Mouse (Mus musculus) heart, adult 2 months (tissue): Measurements from ENCODE around the gene Them7. TPM values are rescaled to one million over a fixed set of nuclear protein-coding genes. Genes with fewer than 3 reads are reported as not detected.

ENCODE experiments used
- DNase-seq, 2 experiments: peaks; one replicate each; pipeline ENCODE4 v3.0.0; 2021
- H3K27ac ChIP-seq: fragments of 200-600 bp; 2 replicates; pipeline ENCODE4 v1.8.1; 2022
- H3K27me3 ChIP-seq: fragments of 200-500 bp; 2 replicates; pipeline ENCODE4 v1.6.1; 2012; ENCODE audit warnings: mild to moderate bottlenecking, low read length, inconsistent platforms, mixed read lengths; ENCODE audit not compliant: control insufficient read depth, insufficient read depth
- H3K36me3 ChIP-seq: fragments of 200-500 bp; 2 replicates; pipeline ENCODE4 v1.6.1; 2012; ENCODE audit warnings: low read length, inconsistent platforms; ENCODE audit not compliant: control insufficient read depth, insufficient read depth
- H3K4me1 ChIP-seq: fragments of 200-500 bp; 2 replicates; pipeline ENCODE4 v1.6.1; 2011; ENCODE audit warnings: low read length; ENCODE audit not compliant: control insufficient read depth, insufficient read depth
- H3K4me3 ChIP-seq: fragments of 200-600 bp; 2 replicates; pipeline ENCODE4 v1.8.1; 2022
- H3K79me2 ChIP-seq: fragments of 200-500 bp; replicated peaks from 2 replicates; pipeline ENCODE4 v1.6.1; 2012; ENCODE audit warnings: mild to moderate bottlenecking, inconsistent platforms, low read length, moderate library complexity, mixed read lengths; ENCODE audit not compliant: control insufficient read depth, insufficient read depth
- H3K9ac ChIP-seq: fragments of 200-500 bp; 2 replicates; pipeline ENCODE4 v1.6.1; 2012; ENCODE audit warnings: low read depth, mild to moderate bottlenecking, control low read depth, inconsistent platforms, low read length, mixed read lengths
- CTCF ChIP-seq: fragments of 200-600 bp; IDR thresholded peaks from 2 replicates; pipeline ENCODE4 v1.8.1; 2022; ENCODE audit warnings: antibody characterized with exemption, mild to moderate bottlenecking, moderate library complexity
- EP300 ChIP-seq: fragments of 200-500 bp; IDR thresholded peaks from 2 replicates; pipeline ENCODE4 v1.6.1; 2011; ENCODE audit warnings: low read depth, low read length, control low read depth; ENCODE audit not compliant: insufficient read depth
- POLR2A ChIP-seq: fragments of 200-500 bp; IDR thresholded peaks from 2 replicates; pipeline ENCODE4 v1.6.1; 2011; ENCODE audit warnings: mild to moderate bottlenecking, low read depth, low read length, control low read depth; ENCODE audit not compliant: insufficient read depth
- WGBS: fragments of 180-500 bp; shearing (Covaris S2); methylation state at CpG from one replicate; pipeline ENCODE4 v1.1.7; 2018; 5-methylcytosine and 5-hydroxymethylcytosine counted together
- intact Hi-C: fragments of 180-260 bp; cut with DNase I; formaldehyde crosslinking; loops from one replicate; pipeline ENCODE4 v1.15.1; 2025
- polyA plus RNA-seq: library from polyadenylated mRNA; depleted of rRNA; stranded (reverse); fragments of >200 nt; gene quantifications from 2 replicates; pipeline ENCODE4 v1.2.3, GENCODE M21; 2012
- total RNA-seq, 2 experiments: library from RNA; stranded (reverse); gene quantifications; 2 replicates each; pipeline ENCODE4 v1.2.3; 2021

Gene Them7
- total and polyA plus RNA-seq, 3 experiments: 0.27 to 2.9 (median 2.5) TPM

- no peaks in the 10 kb centered on the region for H3K36me3 ChIP-seq
- H3K4me3 ChIP-seq: no peak overlapping the region
- no peaks in the 10 kb centered on the region for H3K79me2 ChIP-seq
- DNase-seq: no peak
- no peaks in the 10 kb centered on the region for H3K4me1 ChIP-seq
- H3K27me3 ChIP-seq: no peaks in the 10 kb centered on the region
- H3K9ac ChIP-seq: no peak overlapping the region
- intact Hi-C loops: no loop called here
- no peak overlapping the region for H3K27ac ChIP-seq
- TF ChIP-seq CTCF: no peak
- TF ChIP-seq POLR2A: no peak
- no peak for TF ChIP-seq EP300
These were observed 59.7 kb downstream of the Them7 start for GRCm38 (mm10) chr2:105283811-105284210.

- intact Hi-C loops: no loop called here
- Histone ChIP-seq H3K4me1 (no peaks in the 10 kb centered on the region), H3K4me3 (no peak overlapping the region), H3K79me2 (no peaks in the 10 kb centered on the region), H3K9ac (no peak overlapping the region), H3K27me3 (no peaks in the 10 kb centered on the region), H3K27ac (no peak overlapping the region), H3K36me3 (no peaks in the 10 kb centered on the region)
- 58% methylated on average over 4 of the region's 4 CpGs for WGBS
- DNase-seq: no peak
- no peak for TF ChIP-seq CTCF
- TF ChIP-seq POLR2A: no peak
- no peak for TF ChIP-seq EP300
These were observed 60.7 kb downstream of the Them7 start for GRCm38 (mm10) chr2:105284855-105285254.

GRCm38 (mm10) chr2:105295823-105296222, 71.7 kb downstream of the Them7 start:
- Histone ChIP-seq H3K4me3 (no peak overlapping the region), H3K27me3 (no peaks in the 10 kb centered on the region), H3K79me2 (no peaks in the 10 kb centered on the region), H3K27ac (no peak overlapping the region), H3K36me3 (no peaks in the 10 kb centered on the region), H3K4me1 (no peaks in the 10 kb centered on the region), H3K9ac (no peak overlapping the region)
- 33% methylated on average over 1 of the region's 1 CpGs for WGBS
- DNase-seq: no peak
- intact Hi-C loops: no loop called here
- TF ChIP-seq EP300 (no peak), CTCF (no peak), POLR2A (no peak)

GRCm38 (mm10) chr2:105298888-105299287, 74.8 kb downstream of the Them7 start:
- H3K27me3 ChIP-seq: no peaks in the 10 kb centered on the region
- H3K27ac ChIP-seq: no peak overlapping the region
- no peaks in the 10 kb centered on the region for H3K79me2 ChIP-seq
- no peaks in the 10 kb centered on the region for H3K36me3 ChIP-seq
- no peak overlapping the region for H3K9ac ChIP-seq
- no peak overlapping the region for H3K4me3 ChIP-seq
- no peak for TF ChIP-seq POLR2A
- TF ChIP-seq CTCF: peak; percentile 55
- no peak for TF ChIP-seq EP300
- 88% methylated on average over 1 of the region's 1 CpGs for WGBS
- DNase-seq: no peak
- no peaks in the 10 kb centered on the region for H3K4me1 ChIP-seq
- intact Hi-C loops: no loop called here

GRCm38 (mm10) chr2:105301082-105301481, 77.0 kb downstream of the Them7 start:
- intact Hi-C loops: no loop called here

GRCm38 (mm10) chr2:105301531-105301930, 77.4 kb downstream of the Them7 start:
- Histone ChIP-seq H3K36me3 (no peaks in the 10 kb centered on the region), H3K27me3 (no peaks in the 10 kb centered on the region), H3K27ac (no peak overlapping the region), H3K4me1 (no peaks in the 10 kb centered on the region), H3K4me3 (no peak overlapping the region), H3K79me2 (no peaks in the 10 kb centered on the region), H3K9ac (no peak overlapping the region)
- 48% methylated on average over 10 of the region's 10 CpGs for WGBS
- TF ChIP-seq EP300: no peak
- TF ChIP-seq POLR2A: no peak
- no peak for TF ChIP-seq CTCF
- intact Hi-C loops: no loop called here
- DNase-seq: no peak

More at GRCm38 (mm10) chr2:105301082-105301481, 77.0 kb downstream of the Them7 start:
- Histone ChIP-seq H3K4me3 (no peak overlapping the region), H3K27ac (no peak overlapping the region), H3K79me2 (no peaks in the 10 kb centered on the region), H3K36me3 (no peaks in the 10 kb centered on the region), H3K4me1 (no peaks in the 10 kb centered on the region), H3K27me3 (no peaks in the 10 kb centered on the region), H3K9ac (no peak overlapping the region)
- DNase-seq: no peak
- 93% methylated on average over 8 of the region's 8 CpGs for WGBS
- TF ChIP-seq EP300 (no peak), POLR2A (no peak), CTCF (no peak)
